Mouse (Mus musculus) heart, adult 2 months (tissue): Measurements from ENCODE around the gene Bco2. TPM values are rescaled to one million over a fixed set of nuclear protein-coding genes. Genes with fewer than 3 reads are reported as not detected.

ENCODE experiments used
- DNase-seq, 2 experiments: peaks; one replicate each; pipeline ENCODE4 v3.0.0; 2021
- H3K27ac ChIP-seq: fragments of 200-600 bp; 2 replicates; pipeline ENCODE4 v1.8.1; 2022
- H3K27me3 ChIP-seq: fragments of 200-500 bp; 2 replicates; pipeline ENCODE4 v1.6.1; 2012; ENCODE audit warnings: mild to moderate bottlenecking, low read length, inconsistent platforms, mixed read lengths; ENCODE audit not compliant: control insufficient read depth, insufficient read depth
- H3K36me3 ChIP-seq: fragments of 200-500 bp; 2 replicates; pipeline ENCODE4 v1.6.1; 2012; ENCODE audit warnings: low read length, inconsistent platforms; ENCODE audit not compliant: control insufficient read depth, insufficient read depth
- H3K4me1 ChIP-seq: fragments of 200-500 bp; 2 replicates; pipeline ENCODE4 v1.6.1; 2011; ENCODE audit warnings: low read length; ENCODE audit not compliant: control insufficient read depth, insufficient read depth
- H3K4me3 ChIP-seq: fragments of 200-600 bp; 2 replicates; pipeline ENCODE4 v1.8.1; 2022
- H3K79me2 ChIP-seq: fragments of 200-500 bp; replicated peaks from 2 replicates; pipeline ENCODE4 v1.6.1; 2012; ENCODE audit warnings: mild to moderate bottlenecking, inconsistent platforms, low read length, moderate library complexity, mixed read lengths; ENCODE audit not compliant: control insufficient read depth, insufficient read depth
- H3K9ac ChIP-seq: fragments of 200-500 bp; 2 replicates; pipeline ENCODE4 v1.6.1; 2012; ENCODE audit warnings: low read depth, mild to moderate bottlenecking, control low read depth, inconsistent platforms, low read length, mixed read lengths
- CTCF ChIP-seq: fragments of 200-600 bp; IDR thresholded peaks from 2 replicates; pipeline ENCODE4 v1.8.1; 2022; ENCODE audit warnings: antibody characterized with exemption, mild to moderate bottlenecking, moderate library complexity
- EP300 ChIP-seq: fragments of 200-500 bp; IDR thresholded peaks from 2 replicates; pipeline ENCODE4 v1.6.1; 2011; ENCODE audit warnings: low read depth, low read length, control low read depth; ENCODE audit not compliant: insufficient read depth
- POLR2A ChIP-seq: fragments of 200-500 bp; IDR thresholded peaks from 2 replicates; pipeline ENCODE4 v1.6.1; 2011; ENCODE audit warnings: mild to moderate bottlenecking, low read depth, low read length, control low read depth; ENCODE audit not compliant: insufficient read depth
- WGBS: fragments of 180-500 bp; shearing (Covaris S2); methylation state at CpG from one replicate; pipeline ENCODE4 v1.1.7; 2018; 5-methylcytosine and 5-hydroxymethylcytosine counted together
- intact Hi-C: fragments of 180-260 bp; cut with DNase I; formaldehyde crosslinking; loops from one replicate; pipeline ENCODE4 v1.15.1; 2025
- polyA plus RNA-seq: library from polyadenylated mRNA; depleted of rRNA; stranded (reverse); fragments of >200 nt; gene quantifications from 2 replicates; pipeline ENCODE4 v1.2.3, GENCODE M21; 2012
- total RNA-seq, 2 experiments: library from RNA; stranded (reverse); gene quantifications; 2 replicates each; pipeline ENCODE4 v1.2.3; 2021

Bco2 gene
- total and polyA plus RNA-seq, 3 experiments = 0.33 to 0.50 (median 0.39) TPM

DNA sequence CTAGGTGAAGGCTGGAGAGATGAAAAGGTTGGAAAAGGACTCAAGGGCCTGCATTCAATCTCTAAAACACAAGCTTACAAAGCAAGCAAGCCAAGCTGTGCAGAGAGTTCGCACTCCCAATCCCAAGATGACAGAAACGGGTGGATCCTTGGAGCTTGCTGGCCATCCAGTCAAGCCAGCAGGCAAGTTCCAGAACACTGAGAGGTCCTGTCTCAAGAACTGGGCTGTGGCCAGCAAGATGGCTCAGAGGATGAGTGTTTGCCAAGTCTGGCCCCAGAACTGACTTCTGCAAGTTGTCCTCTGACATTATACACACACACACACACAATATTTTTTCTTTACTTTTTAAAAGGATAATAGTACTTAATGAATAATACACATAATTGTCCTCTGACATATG lies 12.9 kb upstream of the Bco2 start:
- no peaks in the 10 kb centered on the region for H3K79me2 ChIP-seq
- H3K27ac ChIP-seq = no peak overlapping the region
- no peak overlapping the region for H3K9ac ChIP-seq
- TF ChIP-seq CTCF (no peak), EP300 (no peak), POLR2A (no peak)
- H3K4me1 ChIP-seq = no peaks in the 10 kb centered on the region
- 76% methylated on average over 2 of the region's 2 CpGs for WGBS
- no peaks in the 10 kb centered on the region for H3K27me3 ChIP-seq
- DNase-seq = no peak
- H3K36me3 ChIP-seq = no peaks in the 10 kb centered on the region
- no peak overlapping the region for H3K4me3 ChIP-seq
- intact Hi-C loops = no loop called here

DNA sequence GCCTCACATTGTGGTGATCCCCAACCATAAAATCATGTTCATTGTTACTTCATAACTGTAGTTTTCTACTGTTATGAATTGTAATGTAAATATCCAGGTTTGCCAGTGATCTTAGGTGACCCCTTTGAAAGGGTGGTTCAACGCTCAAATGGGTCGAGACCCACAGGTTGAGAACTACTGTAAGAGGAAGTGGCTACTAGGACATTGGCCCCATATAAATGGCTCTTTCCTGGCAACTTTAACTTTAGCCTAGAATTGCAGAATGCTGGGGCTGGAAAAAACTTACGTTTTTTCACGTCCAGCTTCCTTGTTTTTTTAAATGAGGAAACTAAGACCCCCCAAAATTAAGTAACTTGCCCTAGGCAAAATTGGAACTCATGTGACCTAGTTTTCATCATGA lies 12.4 kb upstream of the Bco2 start:
- H3K4me3 ChIP-seq = no peak overlapping the region
- intact Hi-C loops = no loop called here
- no peaks in the 10 kb centered on the region for H3K79me2 ChIP-seq
- TF ChIP-seq EP300 (no peak), CTCF (no peak), POLR2A (no peak)
- no peak overlapping the region for H3K9ac ChIP-seq
- DNase-seq = no peak
- no peak overlapping the region for H3K27ac ChIP-seq
- H3K36me3 ChIP-seq = no peaks in the 10 kb centered on the region
- H3K27me3 ChIP-seq = no peaks in the 10 kb centered on the region
- WGBS = 76% methylated on average over 4 of the region's 4 CpGs
- H3K4me1 ChIP-seq = no peaks in the 10 kb centered on the region

DNA sequence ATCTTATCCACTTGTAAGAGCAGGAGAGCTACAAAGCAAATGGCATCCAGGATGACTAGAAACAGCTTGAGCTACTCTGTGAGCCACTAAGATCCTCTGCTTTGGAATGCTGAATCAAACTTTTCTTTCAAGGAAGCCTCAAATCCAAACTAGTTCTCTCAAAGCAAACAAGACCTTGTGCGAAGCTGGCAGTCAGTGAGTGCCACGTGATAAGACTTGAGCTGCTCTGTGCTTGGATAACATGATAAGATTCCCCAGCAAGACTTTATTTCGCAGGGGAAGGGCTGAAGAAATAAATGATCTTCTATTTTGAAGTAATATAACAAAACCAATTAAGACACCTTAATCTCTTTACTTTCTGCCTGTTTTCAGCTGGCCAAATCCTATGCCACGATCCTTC lies 11.0 kb upstream of the Bco2 start:
- 45% methylated on average over 4 of the region's 4 CpGs for WGBS
- TF ChIP-seq EP300 (no peak), CTCF (no peak), POLR2A (no peak)
- no peaks in the 10 kb centered on the region for H3K4me1 ChIP-seq
- H3K79me2 ChIP-seq = no peaks in the 10 kb centered on the region
- no peak for DNase-seq
- no peaks in the 10 kb centered on the region for H3K27me3 ChIP-seq
- no peaks in the 10 kb centered on the region for H3K36me3 ChIP-seq
- no peak overlapping the region for H3K4me3 ChIP-seq
- no peak overlapping the region for H3K9ac ChIP-seq
- no peak overlapping the region for H3K27ac ChIP-seq
- intact Hi-C loops = no loop called here

DNA sequence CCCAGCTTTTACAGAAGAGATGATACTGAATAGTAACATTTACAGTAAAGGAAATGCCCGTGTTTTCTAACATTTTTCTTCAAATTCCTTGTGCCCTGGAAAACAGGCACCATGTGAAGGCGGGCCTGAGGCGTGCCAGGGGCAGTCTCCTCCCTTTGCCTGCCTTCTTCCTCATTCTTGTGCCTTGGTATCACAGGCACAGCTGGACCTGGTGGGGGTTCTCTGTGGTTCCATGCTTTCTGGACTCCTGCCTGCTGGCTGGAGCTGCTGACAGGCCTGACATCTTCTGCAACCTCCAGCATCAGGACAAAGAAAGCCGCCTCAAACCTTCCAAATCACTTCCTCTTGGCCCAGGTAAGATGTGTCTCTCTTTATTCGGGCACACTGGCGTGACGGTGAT lies 10.2 kb upstream of the Bco2 start:
- DNase-seq = peak in 1 of 2 experiments; percentile 32
- no peaks in the 10 kb centered on the region for H3K27me3 ChIP-seq
- WGBS = 59% methylated on average over 7 of the region's 7 CpGs

DNA sequence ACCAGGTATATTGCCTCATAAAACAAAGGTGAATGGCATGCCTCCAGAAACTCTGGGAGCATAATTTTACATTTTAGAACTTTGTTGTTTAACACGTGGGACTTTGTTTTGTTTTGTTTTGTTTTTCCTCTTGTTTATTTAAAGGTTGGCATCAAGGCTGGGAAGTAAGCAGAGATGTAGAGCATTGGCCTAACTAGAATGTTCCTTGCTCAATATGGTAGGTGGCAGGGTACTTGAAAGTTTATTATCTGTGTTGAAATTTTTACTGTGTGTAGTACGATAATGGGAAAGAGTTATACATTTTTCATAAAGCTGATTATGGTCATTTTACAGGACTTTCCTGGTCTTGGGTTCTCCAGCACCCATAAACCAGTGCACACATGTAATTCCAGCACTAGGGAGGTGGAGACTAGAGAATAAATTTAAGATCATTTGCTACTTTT lies 7.0 kb upstream of the Bco2 start:
- no peaks in the 10 kb centered on the region for H3K79me2 ChIP-seq
- no peak for DNase-seq
- WGBS = 78% methylated on average over 2 of the region's 2 CpGs
- no peak overlapping the region for H3K4me3 ChIP-seq
- no peaks in the 10 kb centered on the region for H3K4me1 ChIP-seq
- intact Hi-C loops = no loop called here
- no peaks in the 10 kb centered on the region for H3K27me3 ChIP-seq
- H3K36me3 ChIP-seq = no peaks in the 10 kb centered on the region
- no peak overlapping the region for H3K27ac ChIP-seq
- no peak overlapping the region for H3K9ac ChIP-seq
- TF ChIP-seq EP300 = no peak
- TF ChIP-seq CTCF = no peak
- TF ChIP-seq POLR2A = no peak

More for the DNA sequence above, 10.2 kb upstream of the Bco2 start:
- Histone ChIP-seq H3K36me3 (no peaks in the 10 kb centered on the region), H3K4me3 (no peak overlapping the region), H3K4me1 (no peaks in the 10 kb centered on the region), H3K27ac (no peak overlapping the region), H3K79me2 (no peaks in the 10 kb centered on the region), H3K9ac (no peak overlapping the region)
- intact Hi-C loops = no loop called here
- TF ChIP-seq CTCF (no peak), EP300 (no peak), POLR2A (no peak)

DNA sequence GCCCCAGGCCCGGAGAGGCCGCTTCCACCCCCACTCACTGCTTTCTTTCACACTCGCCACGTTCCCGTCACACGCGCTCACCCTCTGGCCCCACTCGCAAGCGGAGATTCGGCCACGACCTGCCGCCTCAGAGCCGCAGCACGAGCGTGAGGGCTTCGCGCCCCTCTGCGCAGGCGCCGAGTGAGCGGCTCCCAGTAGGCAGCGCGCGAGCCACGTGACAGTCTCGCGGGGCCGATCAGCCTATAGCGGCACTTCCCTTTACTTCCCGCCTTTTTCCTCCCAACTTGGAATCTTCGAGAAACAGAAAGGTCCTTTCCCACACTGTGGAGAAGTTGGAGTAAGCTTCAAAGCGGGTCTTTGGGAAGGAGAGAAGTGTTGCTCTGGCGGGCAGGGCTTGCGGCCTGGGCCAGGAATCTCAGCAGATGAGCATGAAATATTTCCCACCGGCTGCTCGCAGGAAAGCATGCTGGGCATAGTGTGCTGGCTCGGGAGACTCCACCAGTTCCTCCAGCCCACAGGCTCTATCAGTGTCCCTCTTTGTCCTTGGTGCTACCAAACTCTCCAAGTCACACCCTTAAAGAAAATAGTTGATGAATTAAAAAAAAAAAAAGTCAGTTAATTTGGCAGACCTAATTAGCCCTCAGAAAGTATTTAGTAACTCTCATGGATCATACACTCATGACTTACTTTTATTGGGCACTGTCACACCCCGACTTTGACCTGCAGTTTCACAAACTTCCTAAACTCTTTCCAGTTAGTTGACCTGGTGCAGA lies 6.3 kb upstream of the Bco2 start, which contains the start of gene Tex12:
Gene Tex12 (minus strand): TSS at position 181 of the 773 bp plus-strand sequence.
- TF ChIP-seq POLR2A (no peak), EP300 (no peak), CTCF (no peak)

More for the DNA sequence above, 6.3 kb upstream of the Bco2 start, which contains the start of gene Tex12:
- WGBS = 85% methylated on average over 38 of the region's 38 CpGs
- no peak within 1 kb of the TSS for H3K27ac ChIP-seq
- H3K9ac ChIP-seq = no peak within 1 kb of the TSS
- H3K4me1 ChIP-seq = no peaks in the 10 kb centered on the region
- no peaks in the 10 kb centered on the region for H3K79me2 ChIP-seq
- H3K4me3 ChIP-seq = no peak within 1 kb of the TSS
- intact Hi-C loops = no loop called here
- DNase-seq = no peak
- H3K27me3 ChIP-seq = no peaks in the 10 kb centered on the region
- H3K36me3 ChIP-seq = no peaks in the 10 kb centered on the region
